Mouse (Mus musculus): Measurements from ENCODE around the gene Etfrf1. TPM values are rescaled to one million over a fixed set of nuclear protein-coding genes. Genes with fewer than 3 reads are reported as not detected.

Gene Etfrf1
- polyA plus RNA-seq, 1 experiment from 2014 or later, result 64.8 TPM

GRCm38 (mm10) chr6:145205142-145205541, 5.8 kb upstream of the Etfrf1 start:
- Histone ChIP-seq H3K27ac (replicated peaks in 1 of 2; ENCODE audit: control insufficient read depth in 1 of 2, insufficient read depth in 1 of 2, low read depth in 2 of 2, low read length in 2 of 2) (no peak overlapping the region), H3K4me2 (ENCODE audit: low read length) (no peak overlapping the region), H3K36me3 (ENCODE audit: control insufficient read depth, insufficient read depth, low read length) (no peaks in the 10 kb centered on the region), H3K9ac (ENCODE audit: low read length) (no peak overlapping the region), H3K27me3 (ENCODE audit: control insufficient read depth, insufficient read depth, low read length) (0 out of 2 replicates have a peak, but pooled peaks cover 3% of the 10 kb centered on the region), H3K4me1 (ENCODE audit: control insufficient read depth in 2 of 2, insufficient read depth in 2 of 2, low read length in 2 of 2) (0 out of 4 replicates have a peak, but pooled peaks cover 0 to 1% of the 10 kb centered on the region in 2 experiments), H3K4me3 (ENCODE audit: control insufficient read depth in 1 of 2, insufficient read depth in 1 of 2, low read depth in 1 of 2, low read length in 2 of 2) (no peak overlapping the region), H3K9me3 (ENCODE audit: control insufficient read depth, low read length) (no peaks in the 10 kb centered on the region)
- ATAC-seq (ENCODE audit: insufficient number of reproducible peaks, insufficient read depth, low FRiP score, low read depth), result no peak
- WGBS, result 55% methylated on average over 10 of the region's 10 CpGs

DNA sequence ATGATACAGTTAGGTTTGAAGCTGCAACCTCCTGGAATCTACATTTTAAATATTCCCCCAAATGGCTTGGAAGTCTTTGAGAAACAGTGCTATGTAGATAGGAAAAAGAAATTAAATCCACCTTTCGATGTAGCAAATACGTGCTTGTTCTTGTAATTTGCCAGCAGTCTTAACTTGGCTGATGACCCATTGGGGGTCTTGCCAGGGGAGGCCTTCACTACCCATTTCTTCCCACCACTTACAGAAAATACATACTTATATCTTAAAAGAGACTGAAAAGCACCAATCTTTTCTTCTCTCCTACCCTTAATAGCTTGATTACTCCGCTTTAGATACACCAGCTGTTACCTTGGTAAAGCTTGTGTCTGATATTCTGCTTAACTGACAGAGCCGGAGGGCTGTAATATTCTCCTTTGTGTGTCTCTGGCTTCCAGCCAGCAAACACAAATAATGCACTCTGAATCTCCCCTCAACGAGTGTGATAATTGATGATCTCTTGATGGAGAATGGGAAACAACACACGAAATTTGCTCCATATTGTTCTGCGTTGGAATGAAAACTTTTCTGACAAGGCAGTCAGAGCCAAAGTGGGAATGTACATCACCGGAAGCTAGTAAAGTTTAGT, 766 bp upstream of the Etfrf1 start:
- Histone ChIP-seq H3K27ac (replicated peaks in 1 of 2; ENCODE audit: control insufficient read depth in 1 of 2, insufficient read depth in 1 of 2, low read depth in 2 of 2, low read length in 2 of 2) (peak overlapping the region in 1 of 2 experiments; percentile 47; a peak in 2 of 4 replicates), H3K4me1 (ENCODE audit: control insufficient read depth in 2 of 2, insufficient read depth in 2 of 2, low read length in 2 of 2) (peaks cover 0 to 12% of the 10 kb centered on the region in 2 experiments; a peak in 2 of 4 replicates), H3K9ac (ENCODE audit: low read length) (no peak overlapping the region), H3K27me3 (ENCODE audit: control insufficient read depth, insufficient read depth, low read length) (0 out of 2 replicates have a peak, but pooled peaks cover 3% of the 10 kb centered on the region), H3K9me3 (ENCODE audit: control insufficient read depth, low read length) (no peaks in the 10 kb centered on the region), H3K36me3 (ENCODE audit: control insufficient read depth, insufficient read depth, low read length) (peaks cover 13% of the 10 kb centered on the region; the same call in 1 of the 2 replicates), H3K4me3 (ENCODE audit: control insufficient read depth in 1 of 2, insufficient read depth in 1 of 2, low read depth in 1 of 2, low read length in 2 of 2) (peak overlapping the region; percentile 47 to 65), H3K4me2 (ENCODE audit: low read length) (peak overlapping the region; percentile 83)
- ATAC-seq (ENCODE audit: insufficient number of reproducible peaks, insufficient read depth, low FRiP score, low read depth), result no peak
- 34% methylated on average over 8 of the region's 8 CpGs for WGBS

- peak overlapping the region; percentile 97 for H3K9ac ChIP-seq (ENCODE audit: low read length)
- under 1% methylated on average over 21 of the region's 21 CpGs for WGBS
- no peak; the same call in 1 of the 2 replicates for ATAC-seq (ENCODE audit: insufficient number of reproducible peaks, insufficient read depth, low FRiP score, low read depth)
Observed at GRCm38 (mm10) chr6:145211376-145212305, 707 bp downstream of the Etfrf1 start.

GRCm38 (mm10) chr6:145213916-145214315, 3.0 kb downstream of the Etfrf1 start:
- Histone ChIP-seq H3K36me3 (ENCODE audit: control insufficient read depth, insufficient read depth, low read length) (peaks cover 39% of the 10 kb centered on the region), H3K4me1 (ENCODE audit: control insufficient read depth in 2 of 2, insufficient read depth in 2 of 2, low read length in 2 of 2) (peaks cover 0 to 12% of the 10 kb centered on the region in 2 experiments; a peak in 2 of 4 replicates), H3K27ac (replicated peaks in 1 of 2; ENCODE audit: control insufficient read depth in 1 of 2, insufficient read depth in 1 of 2, low read depth in 2 of 2, low read length in 2 of 2) (no peak overlapping the region), H3K4me3 (ENCODE audit: control insufficient read depth in 1 of 2, insufficient read depth in 1 of 2, low read depth in 1 of 2, low read length in 2 of 2) (no peak overlapping the region), H3K27me3 (ENCODE audit: control insufficient read depth, insufficient read depth, low read length) (no peaks in the 10 kb centered on the region), H3K4me2 (ENCODE audit: low read length) (no peak overlapping the region), H3K9ac (ENCODE audit: low read length) (no peak overlapping the region), H3K9me3 (ENCODE audit: control insufficient read depth, low read length) (no peaks in the 10 kb centered on the region)
- ATAC-seq (ENCODE audit: insufficient number of reproducible peaks, insufficient read depth, low FRiP score, low read depth), result no peak
- WGBS, result 91% methylated on average over 2 of the region's 2 CpGs

More at GRCm38 (mm10) chr6:145211376-145212305, 707 bp downstream of the Etfrf1 start:
- no peaks in the 10 kb centered on the region for H3K27me3 ChIP-seq (ENCODE audit: control insufficient read depth, insufficient read depth, low read length)
- peak overlapping the region; percentile 81 to 89 for H3K4me3 ChIP-seq (ENCODE audit: control insufficient read depth in 1 of 2, insufficient read depth in 1 of 2, low read depth in 1 of 2, low read length in 2 of 2)
- H3K4me1 ChIP-seq (ENCODE audit: control insufficient read depth in 2 of 2, insufficient read depth in 2 of 2, low read length in 2 of 2), result peaks cover 0 to 12% of the 10 kb centered on the region in 2 experiments; a peak in 2 of 4 replicates
- H3K4me2 ChIP-seq (ENCODE audit: low read length), result peak overlapping the region; percentile 83
- peaks cover 26% of the 10 kb centered on the region for H3K36me3 ChIP-seq (ENCODE audit: control insufficient read depth, insufficient read depth, low read length)
- H3K9me3 ChIP-seq (ENCODE audit: control insufficient read depth, low read length), result no peaks in the 10 kb centered on the region
- H3K27ac ChIP-seq (replicated peaks in 1 of 2; ENCODE audit: control insufficient read depth in 1 of 2, insufficient read depth in 1 of 2, low read depth in 2 of 2, low read length in 2 of 2), result peak overlapping the region; percentile 98 to 99

- WGBS, result 91% methylated on average over 3 of the region's 3 CpGs
- no peak for ATAC-seq (ENCODE audit: insufficient number of reproducible peaks, insufficient read depth, low FRiP score, low read depth)
- peaks cover 55% of the 10 kb centered on the region for H3K36me3 ChIP-seq (ENCODE audit: control insufficient read depth, insufficient read depth, low read length)
Observed at GRCm38 (mm10) chr6:145215826-145216225, 4.9 kb downstream of the Etfrf1 start.

GRCm38 (mm10) chr6:145224246-145224645, 13.3 kb downstream of the Etfrf1 start:
- no peak overlapping the region for H3K4me3 ChIP-seq (ENCODE audit: control insufficient read depth in 1 of 2, insufficient read depth in 1 of 2, low read depth in 1 of 2, low read length in 2 of 2)
- 90% methylated on average over 6 of the region's 6 CpGs for WGBS

More at GRCm38 (mm10) chr6:145215826-145216225, 4.9 kb downstream of the Etfrf1 start:
- Histone ChIP-seq H3K9me3 (ENCODE audit: control insufficient read depth, low read length) (no peaks in the 10 kb centered on the region), H3K4me1 (ENCODE audit: control insufficient read depth in 2 of 2, insufficient read depth in 2 of 2, low read length in 2 of 2) (peaks cover 0 to 7% of the 10 kb centered on the region in 2 experiments; a peak in 2 of 4 replicates), H3K27ac (replicated peaks in 1 of 2; ENCODE audit: control insufficient read depth in 1 of 2, insufficient read depth in 1 of 2, low read depth in 2 of 2, low read length in 2 of 2) (no peak overlapping the region), H3K9ac (ENCODE audit: low read length) (no peak overlapping the region), H3K4me3 (ENCODE audit: control insufficient read depth in 1 of 2, insufficient read depth in 1 of 2, low read depth in 1 of 2, low read length in 2 of 2) (no peak overlapping the region), H3K27me3 (ENCODE audit: control insufficient read depth, insufficient read depth, low read length) (no peaks in the 10 kb centered on the region), H3K4me2 (ENCODE audit: low read length) (no peak overlapping the region)

DNA sequence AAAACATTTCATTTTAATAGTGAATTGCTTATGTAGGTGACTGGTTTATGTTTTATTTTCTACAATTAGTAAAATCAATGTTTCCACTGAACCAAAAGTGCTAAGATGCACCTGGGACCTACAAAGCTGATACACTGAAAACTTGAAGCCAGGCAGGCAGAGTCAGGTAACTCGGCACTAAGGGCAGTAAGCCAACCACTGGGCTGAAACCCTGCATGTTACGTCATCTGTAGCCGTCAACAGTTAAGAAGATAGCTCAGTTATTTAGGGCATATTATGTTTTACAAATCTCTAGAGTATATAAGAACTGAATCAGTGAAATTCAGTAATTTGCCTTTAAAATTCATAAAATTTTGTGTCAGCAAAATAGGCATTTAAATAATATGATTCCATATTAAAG, 15.4 kb downstream of the Etfrf1 start:
- no peak overlapping the region for H3K9ac ChIP-seq (ENCODE audit: low read length)
- H3K4me2 ChIP-seq (ENCODE audit: low read length), result no peak overlapping the region
- H3K27ac ChIP-seq (replicated peaks in 1 of 2; ENCODE audit: control insufficient read depth in 1 of 2, insufficient read depth in 1 of 2, low read depth in 2 of 2, low read length in 2 of 2), result no peak overlapping the region
- no peak for ATAC-seq (ENCODE audit: insufficient number of reproducible peaks, insufficient read depth, low FRiP score, low read depth)
- H3K4me1 ChIP-seq (ENCODE audit: control insufficient read depth in 2 of 2, insufficient read depth in 2 of 2, low read length in 2 of 2), result no peaks in the 10 kb centered on the region
- H3K36me3 ChIP-seq (ENCODE audit: control insufficient read depth, insufficient read depth, low read length), result peaks cover 44% of the 10 kb centered on the region
- H3K4me3 ChIP-seq (ENCODE audit: control insufficient read depth in 1 of 2, insufficient read depth in 1 of 2, low read depth in 1 of 2, low read length in 2 of 2), result no peak overlapping the region
- WGBS, result 75% methylated on average over 3 of the region's 3 CpGs
- no peaks in the 10 kb centered on the region for H3K9me3 ChIP-seq (ENCODE audit: control insufficient read depth, low read length)
- no peaks in the 10 kb centered on the region for H3K27me3 ChIP-seq (ENCODE audit: control insufficient read depth, insufficient read depth, low read length)

More at GRCm38 (mm10) chr6:145224246-145224645, 13.3 kb downstream of the Etfrf1 start:
- Histone ChIP-seq H3K36me3 (ENCODE audit: control insufficient read depth, insufficient read depth, low read length) (peaks cover 42% of the 10 kb centered on the region), H3K9me3 (ENCODE audit: control insufficient read depth, low read length) (no peaks in the 10 kb centered on the region), H3K27ac (replicated peaks in 1 of 2; ENCODE audit: control insufficient read depth in 1 of 2, insufficient read depth in 1 of 2, low read depth in 2 of 2, low read length in 2 of 2) (no peak overlapping the region), H3K4me1 (ENCODE audit: control insufficient read depth in 2 of 2, insufficient read depth in 2 of 2, low read length in 2 of 2) (no peaks in the 10 kb centered on the region), H3K27me3 (ENCODE audit: control insufficient read depth, insufficient read depth, low read length) (no peaks in the 10 kb centered on the region), H3K9ac (ENCODE audit: low read length) (no peak overlapping the region), H3K4me2 (ENCODE audit: low read length) (no peak overlapping the region)
- ATAC-seq (ENCODE audit: insufficient number of reproducible peaks, insufficient read depth, low FRiP score, low read depth), result no peak
